Mouse (Mus musculus): ENCODE data around the gene Magi1. TPM values are rescaled to one million over a fixed set of nuclear protein-coding genes. Genes with fewer than 3 reads are reported as not detected.

Gene Magi1
- polyA plus RNA-seq, 1 experiment from 2014 or later = 25.3 TPM

DNA sequence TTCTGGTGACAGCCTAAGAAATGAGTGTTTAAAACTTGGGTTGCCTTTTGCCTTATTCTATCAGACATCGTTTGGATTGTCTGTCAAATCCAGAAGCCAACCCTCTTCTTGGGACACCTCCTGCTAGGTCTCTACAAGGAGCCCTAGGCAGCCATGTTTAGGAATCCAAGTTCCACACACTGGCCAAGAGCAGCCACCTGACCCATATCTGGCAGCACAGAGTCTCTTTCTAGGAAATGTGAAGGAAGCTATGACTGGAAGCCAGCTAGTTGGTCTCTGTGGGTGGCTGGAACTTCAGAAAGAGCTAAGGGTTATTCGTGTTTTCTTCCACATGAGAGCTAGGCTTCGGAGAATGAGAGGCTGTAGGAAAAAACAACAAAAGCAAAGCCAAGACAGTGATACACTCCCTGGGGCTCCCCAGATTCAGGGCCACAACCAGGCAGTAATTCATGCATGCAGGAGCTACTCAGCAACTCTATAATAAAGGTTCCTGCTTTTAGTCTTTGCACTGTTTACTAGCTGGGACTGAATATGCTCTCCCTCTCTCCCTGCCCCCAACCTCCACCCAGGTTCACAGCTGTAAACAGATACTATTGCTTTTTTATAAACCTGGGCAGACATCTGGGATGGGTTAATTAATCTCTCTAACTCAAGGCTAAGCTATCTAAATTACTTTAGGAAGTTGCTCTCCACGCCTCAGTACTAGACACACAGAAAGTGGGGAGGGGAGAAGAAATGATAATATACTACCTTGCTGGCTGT, 188.6 kb downstream of the Magi1 start:
- Histone ChIP-seq H3K36me3 (replicated peaks; ENCODE audit: control insufficient read depth, insufficient read depth) (no peaks in the 10 kb centered on the region), H3K9me3 (ENCODE audit: control insufficient read depth, low read length) (no peaks in the 10 kb centered on the region), H3K9ac (no peak overlapping the region), H3K27ac (no peak overlapping the region), H3K27me3 (ENCODE audit: control insufficient read depth, insufficient read depth, low read length) (no peaks in the 10 kb centered on the region), H3K4me1 (replicated peaks; ENCODE audit: control insufficient read depth, insufficient read depth, low read length) (0 out of 2 replicates have a peak, but pooled peaks cover 6% of the 10 kb centered on the region), H3K4me3 (replicated peaks; ENCODE audit: low read length) (no peak overlapping the region), H3K4me2 (replicated peaks) (no peak overlapping the region)
- 54% methylated on average over 4 of the region's 4 CpGs for WGBS
- ATAC-seq (ENCODE audit: low FRiP score) (no peak), DNase-seq (ENCODE audit: low spot score) (no peak)

- H3K9me3 ChIP-seq (ENCODE audit: control insufficient read depth, low read length) = no peaks in the 10 kb centered on the region
- ATAC-seq (ENCODE audit: low FRiP score) = no peak
- H3K4me3 ChIP-seq (replicated peaks; ENCODE audit: low read length) = no peak overlapping the region
- no peak for DNase-seq (ENCODE audit: low spot score)
- H3K36me3 ChIP-seq (replicated peaks; ENCODE audit: control insufficient read depth, insufficient read depth) = no peaks in the 10 kb centered on the region
- 0 out of 2 replicates have a peak, but pooled peaks cover 8% of the 10 kb centered on the region for H3K4me1 ChIP-seq (replicated peaks; ENCODE audit: control insufficient read depth, insufficient read depth, low read length)
- no peak overlapping the region for H3K9ac ChIP-seq
- no peak overlapping the region for H3K4me2 ChIP-seq (replicated peaks)
- H3K27me3 ChIP-seq (ENCODE audit: control insufficient read depth, insufficient read depth, low read length) = no peaks in the 10 kb centered on the region
- 51% methylated on average over 7 of the region's 8 CpGs for WGBS
- H3K27ac ChIP-seq = no peak overlapping the region
Observed at GRCm38 (mm10) chr6:94092969-94093597, 190.6 kb downstream of the Magi1 start.

GRCm38 (mm10) chr6:94092500-94092899, 191.2 kb downstream of the Magi1 start:
- Histone ChIP-seq H3K9me3 (ENCODE audit: control insufficient read depth, low read length) (no peaks in the 10 kb centered on the region), H3K4me1 (replicated peaks; ENCODE audit: control insufficient read depth, insufficient read depth, low read length) (0 out of 2 replicates have a peak, but pooled peaks cover 8% of the 10 kb centered on the region), H3K4me2 (replicated peaks) (no peak overlapping the region), H3K27me3 (ENCODE audit: control insufficient read depth, insufficient read depth, low read length) (no peaks in the 10 kb centered on the region), H3K9ac (no peak overlapping the region), H3K4me3 (replicated peaks; ENCODE audit: low read length) (no peak overlapping the region), H3K27ac (no peak overlapping the region), H3K36me3 (replicated peaks; ENCODE audit: control insufficient read depth, insufficient read depth) (no peaks in the 10 kb centered on the region)
- DNase-seq (ENCODE audit: low spot score) (no peak), ATAC-seq (ENCODE audit: low FRiP score) (no peak)
- 84% methylated on average over 4 of the region's 4 CpGs for WGBS

GRCm38 (mm10) chr6:94086855-94087254, 196.9 kb downstream of the Magi1 start:
- H3K27ac ChIP-seq = no peak overlapping the region
- no peaks in the 10 kb centered on the region for H3K36me3 ChIP-seq (replicated peaks; ENCODE audit: control insufficient read depth, insufficient read depth)
- no peak overlapping the region for H3K4me3 ChIP-seq (replicated peaks; ENCODE audit: low read length)
- H3K9me3 ChIP-seq (ENCODE audit: control insufficient read depth, low read length) = no peaks in the 10 kb centered on the region
- ATAC-seq (ENCODE audit: low FRiP score) = no peak
- no peak overlapping the region for H3K4me2 ChIP-seq (replicated peaks)
- H3K4me1 ChIP-seq (replicated peaks; ENCODE audit: control insufficient read depth, insufficient read depth, low read length) = 0 out of 2 replicates have a peak, but pooled peaks cover 10% of the 10 kb centered on the region
- no peak overlapping the region for H3K9ac ChIP-seq
- no peak for DNase-seq (ENCODE audit: low spot score)
- 87% methylated on average over 2 of the region's 2 CpGs for WGBS
- no peaks in the 10 kb centered on the region for H3K27me3 ChIP-seq (ENCODE audit: control insufficient read depth, insufficient read depth, low read length)

GRCm38 (mm10) chr6:94084752-94085151, 199.0 kb downstream of the Magi1 start:
- H3K4me3 ChIP-seq (replicated peaks; ENCODE audit: low read length) = no peak overlapping the region
- DNase-seq (ENCODE audit: low spot score) = no peak
- ATAC-seq (ENCODE audit: low FRiP score) = no peak
- no peak overlapping the region for H3K27ac ChIP-seq
- 0 out of 2 replicates have a peak, but pooled peaks cover 5% of the 10 kb centered on the region for H3K4me1 ChIP-seq (replicated peaks; ENCODE audit: control insufficient read depth, insufficient read depth, low read length)
- H3K4me2 ChIP-seq (replicated peaks) = no peak overlapping the region
- no peaks in the 10 kb centered on the region for H3K27me3 ChIP-seq (ENCODE audit: control insufficient read depth, insufficient read depth, low read length)
- no peaks in the 10 kb centered on the region for H3K9me3 ChIP-seq (ENCODE audit: control insufficient read depth, low read length)
- no peaks in the 10 kb centered on the region for H3K36me3 ChIP-seq (replicated peaks; ENCODE audit: control insufficient read depth, insufficient read depth)
- 18% methylated on average over 5 of the region's 5 CpGs for WGBS
- no peak overlapping the region for H3K9ac ChIP-seq

DNA sequence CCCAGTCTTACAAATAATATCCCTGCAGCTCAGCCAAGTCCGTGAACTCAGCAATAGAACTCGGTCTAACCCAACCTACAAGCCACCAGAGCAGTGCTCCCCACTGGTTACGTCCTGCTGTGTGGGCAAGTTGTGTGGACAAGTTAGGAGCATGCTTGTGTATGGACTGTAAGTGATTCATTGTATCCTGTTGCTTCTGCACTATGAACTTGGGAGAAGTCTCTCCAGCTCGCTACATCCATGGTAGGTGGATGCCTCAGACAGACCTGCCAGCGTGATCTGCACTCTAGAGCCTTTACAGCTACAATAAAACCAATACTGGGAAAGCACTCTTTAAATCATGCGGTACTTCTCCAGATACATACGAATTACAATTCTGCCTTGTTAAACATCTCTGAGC, 200.3 kb downstream of the Magi1 start:
- Histone ChIP-seq H3K27ac (no peak overlapping the region), H3K4me3 (replicated peaks; ENCODE audit: low read length) (no peak overlapping the region), H3K9ac (no peak overlapping the region), H3K9me3 (ENCODE audit: control insufficient read depth, low read length) (no peaks in the 10 kb centered on the region), H3K4me1 (replicated peaks; ENCODE audit: control insufficient read depth, insufficient read depth, low read length) (peaks cover 5% of the 10 kb centered on the region; the same call in 1 of the 2 replicates), H3K36me3 (replicated peaks; ENCODE audit: control insufficient read depth, insufficient read depth) (no peaks in the 10 kb centered on the region), H3K27me3 (ENCODE audit: control insufficient read depth, insufficient read depth, low read length) (no peaks in the 10 kb centered on the region), H3K4me2 (replicated peaks) (no peak overlapping the region)
- no peak for ATAC-seq (ENCODE audit: low FRiP score)
- 96% methylated on average over 7 of the region's 7 CpGs for WGBS
- DNase-seq (ENCODE audit: low spot score) = no peak

DNA sequence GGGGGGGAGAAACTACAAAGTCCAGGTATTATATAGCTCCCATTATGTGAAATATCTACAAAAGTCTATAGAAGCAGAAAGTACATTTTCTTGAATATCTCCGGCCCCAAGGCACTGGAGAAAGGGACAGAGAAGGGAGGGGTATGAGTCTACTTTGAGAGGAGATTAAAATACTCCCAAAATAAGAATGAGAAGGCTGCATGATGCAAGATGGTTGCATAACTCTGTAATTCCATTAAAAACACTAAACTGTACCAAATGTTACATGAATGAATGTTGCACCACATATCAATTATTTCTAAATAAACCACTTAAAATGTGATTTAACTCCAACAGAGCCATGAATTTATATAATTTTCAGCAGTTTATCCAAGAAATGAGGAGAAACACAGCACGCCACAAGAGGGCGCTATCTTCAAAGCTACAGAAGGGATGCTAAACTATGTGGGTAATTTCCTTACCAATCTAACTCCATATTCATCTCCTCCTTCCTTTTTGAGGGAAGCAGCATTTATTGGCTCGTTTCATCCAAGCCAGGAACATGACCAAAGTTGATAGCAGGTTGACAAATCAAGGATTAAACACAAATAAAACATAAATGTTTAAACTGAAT, 202.7 kb downstream of the Magi1 start:
- H3K9me3 ChIP-seq (ENCODE audit: control insufficient read depth, low read length) = no peaks in the 10 kb centered on the region
- H3K36me3 ChIP-seq (replicated peaks; ENCODE audit: control insufficient read depth, insufficient read depth) = no peaks in the 10 kb centered on the region
- H3K4me2 ChIP-seq (replicated peaks) = no peak overlapping the region
- H3K4me1 ChIP-seq (replicated peaks; ENCODE audit: control insufficient read depth, insufficient read depth, low read length) = peaks cover 5% of the 10 kb centered on the region; the same call in 1 of the 2 replicates
- H3K27me3 ChIP-seq (ENCODE audit: control insufficient read depth, insufficient read depth, low read length) = no peaks in the 10 kb centered on the region
- peak; percentile 90 for DNase-seq (ENCODE audit: low spot score)
- no peak overlapping the region for H3K9ac ChIP-seq
- WGBS = 13% methylated on average over 4 of the region's 4 CpGs
- ATAC-seq (ENCODE audit: low FRiP score) = no peak
- H3K4me3 ChIP-seq (replicated peaks; ENCODE audit: low read length) = no peak overlapping the region
- no peak overlapping the region for H3K27ac ChIP-seq

GRCm38 (mm10) chr6:94078934-94079333, 204.8 kb downstream of the Magi1 start:
- DNase-seq (ENCODE audit: low spot score) (no peak), ATAC-seq (ENCODE audit: low FRiP score) (no peak)
- Histone ChIP-seq H3K27ac (no peak overlapping the region), H3K36me3 (replicated peaks; ENCODE audit: control insufficient read depth, insufficient read depth) (no peaks in the 10 kb centered on the region), H3K27me3 (ENCODE audit: control insufficient read depth, insufficient read depth, low read length) (no peaks in the 10 kb centered on the region), H3K4me2 (replicated peaks) (no peak overlapping the region), H3K9ac (no peak overlapping the region), H3K4me1 (replicated peaks; ENCODE audit: control insufficient read depth, insufficient read depth, low read length) (no peaks in the 10 kb centered on the region; the same call in 1 of the 2 replicates), H3K4me3 (replicated peaks; ENCODE audit: low read length) (no peak overlapping the region), H3K9me3 (ENCODE audit: control insufficient read depth, low read length) (no peaks in the 10 kb centered on the region)
- 25% methylated on average over 8 of the region's 8 CpGs for WGBS

DNA sequence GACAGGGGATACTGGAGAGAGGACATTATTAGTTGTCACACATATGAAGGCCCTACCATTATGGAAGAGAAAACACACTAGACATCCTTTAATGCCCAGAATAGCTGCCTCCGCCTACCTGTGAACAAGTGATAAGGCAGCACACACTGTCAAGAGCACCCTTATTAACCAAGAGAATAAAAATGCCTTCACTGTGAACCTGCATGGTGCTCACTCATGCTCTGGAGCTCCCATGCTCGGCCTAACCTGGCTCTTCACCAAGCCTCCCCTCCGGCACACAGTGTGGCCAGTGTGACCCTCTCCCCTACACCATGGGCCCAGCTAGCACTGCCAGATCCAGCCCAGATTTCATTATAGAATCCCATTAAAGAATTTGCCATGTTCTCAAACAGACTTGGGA, 206.7 kb downstream of the Magi1 start:
- H3K4me2 ChIP-seq (replicated peaks) = no peak overlapping the region
- no peak overlapping the region for H3K4me3 ChIP-seq (replicated peaks; ENCODE audit: low read length)
- no peaks in the 10 kb centered on the region for H3K27me3 ChIP-seq (ENCODE audit: control insufficient read depth, insufficient read depth, low read length)
- no peaks in the 10 kb centered on the region; the same call in 1 of the 2 replicates for H3K4me1 ChIP-seq (replicated peaks; ENCODE audit: control insufficient read depth, insufficient read depth, low read length)
- no peak for DNase-seq (ENCODE audit: low spot score)
- ATAC-seq (ENCODE audit: low FRiP score) = no peak
- H3K27ac ChIP-seq = no peak overlapping the region
- H3K9ac ChIP-seq = no peak overlapping the region
- WGBS = 96% methylated on average over 3 of the region's 3 CpGs
- no peaks in the 10 kb centered on the region for H3K9me3 ChIP-seq (ENCODE audit: control insufficient read depth, low read length)
- no peaks in the 10 kb centered on the region for H3K36me3 ChIP-seq (replicated peaks; ENCODE audit: control insufficient read depth, insufficient read depth)
